Mouse (Mus musculus) intestine, embryonic 15.5 days (tissue): ENCODE measurements at regions not wholly inside any gene's neighbourhood (a gene's known extent, or its start where the extent isn't known, plus 50 kb on each side); places are given as distances from the start of the nearest gene placed in this dataset.

Experiments
- ATAC-seq: fragments of 200-750 bp; cut with Nextera tagmentation; 2 replicates; pipeline ENCODE4 v1.8.0; 2017; ENCODE audit warnings: moderate TSS enrichment, moderate library complexity
- H3K27ac ChIP-seq: fragments of 300-500 bp; sonication (generic); 2 replicates; pipeline ENCODE4 v1.5.1; 2015; ENCODE audit warnings: mild to moderate bottlenecking, inconsistent platforms
- H3K27me3 ChIP-seq: fragments of 300-500 bp; sonication (generic); replicated peaks from 2 replicates; pipeline ENCODE4 v1.6.1; 2015; ENCODE audit warnings: inconsistent platforms
- H3K36me3 ChIP-seq: fragments of 300-500 bp; sonication (generic); 2 replicates; pipeline ENCODE4 v1.6.1; 2015; ENCODE audit warnings: inconsistent platforms
- H3K4me1 ChIP-seq: fragments of 300-500 bp; sonication (generic); replicated peaks from 2 replicates; pipeline ENCODE4 v1.6.1; 2015; ENCODE audit warnings: inconsistent platforms
- H3K4me2 ChIP-seq: fragments of 300-500 bp; sonication (generic); replicated peaks from 2 replicates; pipeline ENCODE4 v1.6.1; 2015; ENCODE audit warnings: mild to moderate bottlenecking, inconsistent platforms
- H3K4me3 ChIP-seq: fragments of 300-500 bp; sonication (generic); replicated peaks from 2 replicates; pipeline ENCODE4 v1.5.1; 2015; ENCODE audit warnings: inconsistent platforms
- H3K9ac ChIP-seq: fragments of 300-500 bp; sonication (generic); 2 replicates; pipeline ENCODE4 v1.6.1; 2015; ENCODE audit warnings: inconsistent platforms
- H3K9me3 ChIP-seq: fragments of 300-500 bp; sonication (generic); 2 replicates; pipeline ENCODE4 v1.6.1; 2016; ENCODE audit warnings: inconsistent platforms
- WGBS: fragments of 180-500 bp; shearing (Covaris S2); methylation state at CpG from one replicate; pipeline ENCODE4 v1.1.7; 2015; 5-methylcytosine and 5-hydroxymethylcytosine counted together

- ATAC-seq: no peak
- Histone ChIP-seq H3K9me3 (no peaks in the 10 kb centered on the region), H3K4me3 (no peak overlapping the region), H3K4me1 (no peaks in the 10 kb centered on the region), H3K36me3 (no peaks in the 10 kb centered on the region), H3K4me2 (no peak overlapping the region), H3K27ac (no peak overlapping the region), H3K9ac (no peak overlapping the region), H3K27me3 (no peaks in the 10 kb centered on the region)
- 80% methylated on average over 5 of the region's 5 CpGs for WGBS
Observed at GRCm38 (mm10) chr17:62467072-62467471, 414.0 kb downstream of the Efna5 start.

GRCm38 (mm10) chr17:62464994-62465393 lies 416.1 kb downstream of the Efna5 start:
- H3K36me3 ChIP-seq: no peaks in the 10 kb centered on the region

GRCm38 (mm10) chr17:62464228-62464627 lies 416.9 kb downstream of the Efna5 start:
- Histone ChIP-seq H3K4me1 (no peaks in the 10 kb centered on the region), H3K27me3 (no peaks in the 10 kb centered on the region), H3K4me3 (no peak overlapping the region), H3K9ac (no peak overlapping the region), H3K9me3 (no peaks in the 10 kb centered on the region), H3K36me3 (no peaks in the 10 kb centered on the region), H3K4me2 (no peak overlapping the region), H3K27ac (no peak overlapping the region)
- ATAC-seq: no peak
- WGBS: 94% methylated on average over 4 of the region's 4 CpGs

More at GRCm38 (mm10) chr17:62464994-62465393, 416.1 kb downstream of the Efna5 start:
- Histone ChIP-seq H3K9me3 (no peaks in the 10 kb centered on the region), H3K4me2 (no peak overlapping the region), H3K27ac (no peak overlapping the region), H3K4me1 (no peaks in the 10 kb centered on the region), H3K9ac (no peak overlapping the region), H3K27me3 (no peaks in the 10 kb centered on the region), H3K4me3 (no peak overlapping the region)
- 76% methylated on average over 4 of the region's 4 CpGs for WGBS
- no peak for ATAC-seq

- peak; percentile 49 for ATAC-seq
- 27% methylated on average over 17 of the region's 17 CpGs for WGBS
- Histone ChIP-seq H3K27ac (no peak overlapping the region), H3K9me3 (no peaks in the 10 kb centered on the region), H3K9ac (no peak overlapping the region), H3K36me3 (no peaks in the 10 kb centered on the region), H3K4me3 (no peak overlapping the region), H3K4me2 (no peak overlapping the region), H3K4me1 (no peaks in the 10 kb centered on the region), H3K27me3 (no peaks in the 10 kb centered on the region)
Observed at GRCm38 (mm10) chr17:62461304-62462245, 419.5 kb downstream of the Efna5 start.

GRCm38 (mm10) chr17:62458964-62459363 lies 422.2 kb downstream of the Efna5 start:
- H3K27ac ChIP-seq: no peak overlapping the region
- no peaks in the 10 kb centered on the region for H3K27me3 ChIP-seq
- H3K9ac ChIP-seq: no peak overlapping the region
- no peaks in the 10 kb centered on the region for H3K9me3 ChIP-seq
- H3K4me2 ChIP-seq: no peak overlapping the region
- no peak overlapping the region for H3K4me3 ChIP-seq
- ATAC-seq: no peak
- H3K4me1 ChIP-seq: no peaks in the 10 kb centered on the region
- H3K36me3 ChIP-seq: no peaks in the 10 kb centered on the region
- WGBS: 51% methylated on average over 7 of the region's 7 CpGs

GRCm38 (mm10) chr17:62438045-62438444 lies 443.1 kb downstream of the Efna5 start:
- ATAC-seq: no peak
- 70% methylated on average over 4 of the region's 4 CpGs for WGBS
- H3K4me3 ChIP-seq: no peak overlapping the region
- no peak overlapping the region for H3K4me2 ChIP-seq
- no peaks in the 10 kb centered on the region for H3K27me3 ChIP-seq
- H3K36me3 ChIP-seq: no peaks in the 10 kb centered on the region
- H3K27ac ChIP-seq: no peak overlapping the region
- H3K4me1 ChIP-seq: no peaks in the 10 kb centered on the region
- H3K9me3 ChIP-seq: no peaks in the 10 kb centered on the region
- H3K9ac ChIP-seq: no peak overlapping the region

- Histone ChIP-seq H3K9me3 (no peaks in the 10 kb centered on the region), H3K27ac (no peak overlapping the region), H3K4me3 (no peak overlapping the region), H3K4me2 (no peak overlapping the region), H3K4me1 (no peaks in the 10 kb centered on the region), H3K9ac (no peak overlapping the region), H3K36me3 (no peaks in the 10 kb centered on the region), H3K27me3 (no peaks in the 10 kb centered on the region)
- WGBS: 81% methylated on average over 1 of the region's 1 CpGs
- ATAC-seq: no peak
Observed at GRCm38 (mm10) chr17:62436044-62436443, 445.1 kb downstream of the Efna5 start.

- Histone ChIP-seq H3K4me3 (no peak overlapping the region), H3K4me1 (no peaks in the 10 kb centered on the region), H3K27ac (no peak overlapping the region), H3K9ac (no peak overlapping the region), H3K36me3 (no peaks in the 10 kb centered on the region), H3K4me2 (no peak overlapping the region), H3K9me3 (no peaks in the 10 kb centered on the region), H3K27me3 (no peaks in the 10 kb centered on the region)
- no peak for ATAC-seq
- 66% methylated on average over 11 of the region's 11 CpGs for WGBS
Observed at GRCm38 (mm10) chr17:62423476-62424385, 457.4 kb downstream of the Efna5 start.

GRCm38 (mm10) chr17:62417584-62417983 lies 463.5 kb downstream of the Efna5 start:
- no peak for ATAC-seq
- Histone ChIP-seq H3K36me3 (no peaks in the 10 kb centered on the region), H3K27ac (no peak overlapping the region), H3K4me3 (no peak overlapping the region), H3K9me3 (no peaks in the 10 kb centered on the region), H3K4me1 (no peaks in the 10 kb centered on the region), H3K27me3 (no peaks in the 10 kb centered on the region), H3K9ac (no peak overlapping the region), H3K4me2 (no peak overlapping the region)
- WGBS: 72% methylated on average over 8 of the region's 8 CpGs

- H3K4me3 ChIP-seq: no peak overlapping the region
- no peak overlapping the region for H3K27ac ChIP-seq
- 93% methylated on average over 4 of the region's 4 CpGs for WGBS
- no peak overlapping the region for H3K9ac ChIP-seq
- no peaks in the 10 kb centered on the region for H3K4me1 ChIP-seq
- H3K36me3 ChIP-seq: no peaks in the 10 kb centered on the region
- no peaks in the 10 kb centered on the region for H3K9me3 ChIP-seq
- H3K4me2 ChIP-seq: no peak overlapping the region
- no peaks in the 10 kb centered on the region for H3K27me3 ChIP-seq
- ATAC-seq: no peak
Observed at GRCm38 (mm10) chr17:62415152-62415551, 466.0 kb downstream of the Efna5 start.

GRCm38 (mm10) chr17:62412666-62413180 lies 468.4 kb downstream of the Efna5 start:
- no peak overlapping the region for H3K9ac ChIP-seq
- H3K9me3 ChIP-seq: no peaks in the 10 kb centered on the region
- H3K27ac ChIP-seq: no peak overlapping the region
- no peaks in the 10 kb centered on the region for H3K27me3 ChIP-seq
- no peak overlapping the region for H3K4me2 ChIP-seq
- 81% methylated on average over 12 of the region's 12 CpGs for WGBS
- no peaks in the 10 kb centered on the region for H3K4me1 ChIP-seq
- no peak for ATAC-seq
- no peaks in the 10 kb centered on the region for H3K36me3 ChIP-seq
- H3K4me3 ChIP-seq: no peak overlapping the region

- H3K4me3 ChIP-seq: no peak overlapping the region
- H3K9me3 ChIP-seq: no peaks in the 10 kb centered on the region
- no peaks in the 10 kb centered on the region for H3K36me3 ChIP-seq
- no peak for ATAC-seq
- no peak overlapping the region for H3K9ac ChIP-seq
- WGBS: 87% methylated on average over 1 of the region's 1 CpGs
- no peak overlapping the region for H3K27ac ChIP-seq
- no peaks in the 10 kb centered on the region for H3K4me1 ChIP-seq
- no peaks in the 10 kb centered on the region for H3K27me3 ChIP-seq
- no peak overlapping the region for H3K4me2 ChIP-seq
Observed at GRCm38 (mm10) chr17:62403739-62404138, 477.4 kb downstream of the Efna5 start.
